Mouse (Mus musculus): ENCODE measurements at regions not wholly inside any gene's neighbourhood (a gene's known extent, or its start where the extent isn't known, plus 50 kb on each side); places are given as distances from the start of the nearest gene placed in this dataset. TPM values are rescaled to one million over a fixed set of nuclear protein-coding genes. Genes with fewer than 3 reads are reported as not detected.
"Not testable (repeated sequence)": the region's sequence is repeated elsewhere in the genome, so short reads cannot be mapped to it uniquely, and the experiment has no call there.

- no peak for ATAC-seq
Measured at GRCm38 (mm10) chr8:97234551-97235107, 1346.3 kb upstream of the Got2 start.

GRCm38 (mm10) chr8:97232619-97233376 lies 1344.5 kb upstream of the Got2 start:
- ATAC-seq, result no peak
- no peaks in the 10 kb centered on the region for H3K27me3 ChIP-seq
- no peak overlapping the region for H3K4me3 ChIP-seq (replicated peaks)
- no peaks in the 10 kb centered on the region for H3K9me3 ChIP-seq
- no peaks in the 10 kb centered on the region for H3K36me3 ChIP-seq
- no peak overlapping the region for H3K4me2 ChIP-seq (replicated peaks)
- H3K4me1 ChIP-seq (replicated peaks), result no peaks in the 10 kb centered on the region; the same call in 1 of the 2 replicates
- no peak overlapping the region for H3K27ac ChIP-seq
- WGBS, result 52% methylated on average over 2 of the region's 2 CpGs
- no peak overlapping the region for H3K9ac ChIP-seq (replicated peaks)

More at GRCm38 (mm10) chr8:97234551-97235107, 1346.3 kb upstream of the Got2 start:
- WGBS, result 93% methylated on average over 4 of the region's 4 CpGs
- no peak overlapping the region for H3K9ac ChIP-seq (replicated peaks)
- H3K27me3 ChIP-seq, result no peaks in the 10 kb centered on the region
- H3K27ac ChIP-seq, result no peak overlapping the region
- no peaks in the 10 kb centered on the region for H3K36me3 ChIP-seq
- no peaks in the 10 kb centered on the region for H3K9me3 ChIP-seq
- no peak overlapping the region for H3K4me3 ChIP-seq (replicated peaks)
- H3K4me2 ChIP-seq (replicated peaks), result no peak overlapping the region
- H3K4me1 ChIP-seq (replicated peaks), result no peaks in the 10 kb centered on the region; the same call in 1 of the 2 replicates

GRCm38 (mm10) chr8:97231652-97232051 lies 1343.3 kb upstream of the Got2 start:
- 93% methylated on average over 5 of the region's 5 CpGs for WGBS
- no peak for ATAC-seq
- H3K36me3 ChIP-seq, result no peaks in the 10 kb centered on the region
- no peaks in the 10 kb centered on the region for H3K9me3 ChIP-seq
- no peaks in the 10 kb centered on the region for H3K27me3 ChIP-seq
- no peak overlapping the region for H3K9ac ChIP-seq (replicated peaks)
- H3K27ac ChIP-seq, result no peak overlapping the region
- H3K4me1 ChIP-seq (replicated peaks), result no peaks in the 10 kb centered on the region; the same call in 1 of the 2 replicates
- H3K4me2 ChIP-seq (replicated peaks), result no peak overlapping the region
- no peak overlapping the region for H3K4me3 ChIP-seq (replicated peaks)

GRCm38 (mm10) chr8:97191806-97192205 lies 1303.5 kb upstream of the Got2 start:
- H3K27ac ChIP-seq, result no peak overlapping the region
- no peaks in the 10 kb centered on the region for H3K36me3 ChIP-seq
- H3K27me3 ChIP-seq, result no peaks in the 10 kb centered on the region
- H3K9me3 ChIP-seq, result no peaks in the 10 kb centered on the region
- H3K4me2 ChIP-seq (replicated peaks), result no peak overlapping the region
- no peak overlapping the region for H3K4me3 ChIP-seq (replicated peaks)
- ATAC-seq, result no peak
- 75% methylated on average over 1 of the region's 1 CpGs for WGBS
- H3K4me1 ChIP-seq (replicated peaks), result no peaks in the 10 kb centered on the region
- H3K9ac ChIP-seq (replicated peaks), result no peak overlapping the region

- H3K27me3 ChIP-seq; H3K9ac ChIP-seq (replicated peaks); H3K4me3 ChIP-seq (replicated peaks); H3K9me3 ChIP-seq; ATAC-seq; H3K36me3 ChIP-seq; H3K4me1 ChIP-seq (replicated peaks); H3K27ac ChIP-seq; H3K4me2 ChIP-seq (replicated peaks): not testable (repeated sequence)
- 95% methylated on average over 13 of the region's 13 CpGs for WGBS
Measured at GRCm38 (mm10) chr8:97183831-97184230, 1295.5 kb upstream of the Got2 start.

- not testable (repeated sequence) for H3K36me3 ChIP-seq; H3K4me3 ChIP-seq (replicated peaks); H3K27ac ChIP-seq; H3K9me3 ChIP-seq; ATAC-seq; H3K4me1 ChIP-seq (replicated peaks); H3K4me2 ChIP-seq (replicated peaks); H3K9ac ChIP-seq (replicated peaks); H3K27me3 ChIP-seq
Measured at GRCm38 (mm10) chr8:97182456-97182855, 1294.1 kb upstream of the Got2 start.

Small RNA genes in the stretch of these regions (microRNA-seq; reads per million reads assigned to microRNA genes)
- not detected for gene Gm26399
